Mouse (Mus musculus): ENCODE data around the gene Map3k5.

- no peak for TF ChIP-seq POLR2A (IDR thresholded peaks at IDR 0.05; ENCODE audit: control insufficient read depth in 1 of 2, insufficient read depth in 1 of 2, low read depth in 1 of 2, low read length in 2 of 2, poor library complexity in 1 of 2)
- no peak for TF ChIP-seq CTCF (IDR thresholded peaks at IDR 0.05 in 2 of 3, conservative IDR thresholded peaks at IDR 0.05 in 1 of 3; ENCODE audit: control insufficient read depth in 1 of 3, insufficient read depth in 1 of 3, low read depth in 2 of 3, low read length in 3 of 3, poor library complexity in 1 of 3, severe bottlenecking in 1 of 3)
- no peak for TF ChIP-seq MXI1 (IDR thresholded peaks at IDR 0.05; ENCODE audit: low read depth, low read length)
- no peak for TF ChIP-seq JUND (IDR thresholded peaks at IDR 0.05; ENCODE audit: low read depth, low read length)
- no peak for TF ChIP-seq TBP (IDR thresholded peaks at IDR 0.05; ENCODE audit: low read depth, low read length)
- no peak for TF ChIP-seq SIN3A (IDR thresholded peaks at IDR 0.05; ENCODE audit: low read length)
- TF ChIP-seq E2F4 (IDR thresholded peaks at IDR 0.05; ENCODE audit: borderline replicate concordance, low read depth, low read length), result no peak
- TF ChIP-seq MAFK (IDR thresholded peaks at IDR 0.05; ENCODE audit: borderline replicate concordance, low read depth, low read length), result no peak
- TF ChIP-seq SMC3 (IDR thresholded peaks at IDR 0.05; ENCODE audit: low read depth, low read length), result no peak
Observed at GRCm38 (mm10) chr10:19994469-19995450, 60.5 kb downstream of the Map3k5 start.
